ENCODE assay signal across 9 mouse cellular contexts in genomic region chr11:70702781-70703180, GRCm38 (mm10). TPM values are rescaled to one million over a fixed set of nuclear protein-coding genes. Genes with fewer than 3 reads are reported as not detected.
DNase-seq lines count a peak whose midpoint lies in the region; ATAC-seq and TF ChIP-seq lines count a peak whose summit lies in the region.
"Had no signal": no experiment of that assay in that cellular context is flagged by ENCODE, and none has a peak within 500 bp of the region (broad histone marks: within the 10 kb centered on the region; RNA-seq: fewer than 3 reads in every experiment).

No protein-coding gene starts in this region.

- H3K4me3 ChIP-seq in heart, embryonic 13.5 days = peak overlapping the region; percentile 80
- H3K4me3 ChIP-seq in lung, embryonic 14.5 days (ENCODE audit: low read depth, low read length) = 0 out of 2 replicates have a peak overlapping the region, but pooled peaks have one; percentile 71

- H3K9ac ChIP-seq in heart, embryonic 13.5 days = peak overlapping the region; percentile 95
- peak overlapping the region; percentile 36 for H3K9ac ChIP-seq in lung, embryonic 14.5 days

- DNase-seq in urinary bladder, postnatal 14 days (ENCODE audit: low spot score) = peak; percentile 46
- no peak for DNase-seq in urinary bladder, adult 2 months (ENCODE audit: low spot score)
- peak; percentile 11 for DNase-seq in lung, embryonic 14.5 days
- DNase-seq in left cerebral cortex, postnatal 4 days = no peak
- no peak for DNase-seq in layer of hippocampus, postnatal 36 days

- no peaks in the 10 kb centered on the region for H3K9me3 ChIP-seq in heart, embryonic 13.5 days
- H3K9me3 ChIP-seq in lung, embryonic 14.5 days (ENCODE audit: low read depth, low read length) = no peaks in the 10 kb centered on the region

- TF ChIP-seq CTCF in lung, embryonic 14.5 days (IDR thresholded peaks at IDR 0.05; ENCODE audit: low read depth) = no peak

- WGBS in heart, embryonic 13.5 days = 25% methylated on average over 6 of the region's 6 CpGs
- WGBS in lung, embryonic 14.5 days = 76% methylated on average over 4 of the region's 6 CpGs

- H3K4me1 ChIP-seq in heart, embryonic 13.5 days = peaks cover 29% of the 10 kb centered on the region
- peaks cover 8% of the 10 kb centered on the region; the same call in 1 of the 2 replicates for H3K4me1 ChIP-seq in lung, embryonic 14.5 days (ENCODE audit: insufficient read depth)

- no peaks in the 10 kb centered on the region for H3K27me3 ChIP-seq in heart, embryonic 13.5 days (replicated peaks)
- H3K27me3 ChIP-seq in lung, embryonic 14.5 days (ENCODE audit: insufficient read depth, low read length) = no peaks in the 10 kb centered on the region

- H3K4me2 ChIP-seq in heart, embryonic 13.5 days = peak overlapping the region; percentile 79
- peak overlapping the region; percentile 88; the same call in 1 of the 2 replicates for H3K4me2 ChIP-seq in lung, embryonic 14.5 days

- intact Hi-C loops in left cerebral cortex, postnatal 4 days (cut with DNase I) = no loop called here

- peaks cover 48% of the 10 kb centered on the region for H3K36me3 ChIP-seq in heart, embryonic 13.5 days
- peaks cover 51% of the 10 kb centered on the region for H3K36me3 ChIP-seq in lung, embryonic 14.5 days (ENCODE audit: insufficient read depth)

- H3K27ac ChIP-seq in heart, embryonic 13.5 days (replicated peaks) = peak overlapping the region; percentile 96
- H3K27ac ChIP-seq in lung, embryonic 14.5 days (ENCODE audit: low read depth) = 0 out of 2 replicates have a peak overlapping the region, but pooled peaks have one; percentile 4

- ATAC-seq in heart, embryonic 13.5 days (ENCODE audit: extremely low read depth, insufficient number of reproducible peaks, low FRiP score, low TSS enrichment) = no peak
- ATAC-seq in lung, embryonic 14.5 days (ENCODE audit: insufficient read depth) = no peak
- no peak for ATAC-seq in CD4-positive, CD25-positive, alpha-beta regulatory T cell, adult 4 months
- no peak for ATAC-seq in monocyte, adult 5-6 weeks (replicated peaks; ENCODE audit: insufficient number of reproducible peaks, low FRiP score, low TSS enrichment, poor library complexity, severe bottlenecking)

RNA-seq across cellular contexts. Expression of gene Kif1c, which starts 2.4 kb away (rescaled TPM):
- 77.5 and 105 TPM in 2 replicates for polyA plus RNA-seq in urinary bladder, adult 2 months (2012; rRNA removed)
- 4.0 and 4.3 TPM in 2 replicates for polyA plus RNA-seq in heart, embryonic 13.5 days (2015; fragmentation: Nextera tagmentation; extraction: Ambion mirVana)
- polyA plus RNA-seq in lung, embryonic 14.5 days (2014; fragmentation: Nextera tagmentation; extraction: Ambion mirVana) = 12.4 and 13.7 TPM in 2 replicates
- polyA plus RNA-seq in CD4-positive, CD25-positive, alpha-beta regulatory T cell, adult 4 months (2017; shearing (Covaris generic)) = 1 to 10 TPM; 1.0 to 1.1 TPM
- 27.3 to 30.6 TPM (median 30.3 TPM) in 3 replicates for total RNA-seq in monocyte, adult 5-6 weeks (2017)
- total RNA-seq in left cerebral cortex, postnatal 4 days (2021) = 10 to 100 TPM; 35.1 to 35.5 TPM
- total RNA-seq in layer of hippocampus, postnatal 36 days (2021) = 10 to 100 TPM; 75.2 to 83.8 TPM

RNA-seq across cellular contexts. Expression of gene Inca1, which starts 2.8 kb away (rescaled TPM):
- polyA plus RNA-seq in urinary bladder, adult 2 months (2012; rRNA removed) = 4.3 and 5.1 TPM in 2 replicates
- 1.8 and 2.0 TPM in 2 replicates for polyA plus RNA-seq in heart, embryonic 13.5 days (2015; fragmentation: Nextera tagmentation; extraction: Ambion mirVana)
- 1.1 and 1.5 TPM in 2 replicates for polyA plus RNA-seq in lung, embryonic 14.5 days (2014; fragmentation: Nextera tagmentation; extraction: Ambion mirVana)
- polyA plus RNA-seq in CD4-positive, CD25-positive, alpha-beta regulatory T cell, adult 4 months (2017; shearing (Covaris generic)) = 1 to 10 TPM in 1 of 2 experiments, under 1 TPM in 1; 0.30 to 1.2 TPM
- 0.53 TPM in 1 of 3 replicates, not detected in the others for total RNA-seq in monocyte, adult 5-6 weeks (2017)
- under 1 TPM; 0.30 to 0.77 TPM for total RNA-seq in left cerebral cortex, postnatal 4 days (2021)
- total RNA-seq in layer of hippocampus, postnatal 36 days (2021) = 1 to 10 TPM; 3.0 to 3.5 TPM
- total RNA-seq: neutrophil, adult 5-6 weeks had no signal

RNA-seq across cellular contexts. Expression of gene Camta2, which starts 14.9 kb away (rescaled TPM):
- 16.6 and 25.4 TPM in 2 replicates for polyA plus RNA-seq in urinary bladder, adult 2 months (2012; rRNA removed)
- 10.1 and 12.0 TPM in 2 replicates for polyA plus RNA-seq in heart, embryonic 13.5 days (2015; fragmentation: Nextera tagmentation; extraction: Ambion mirVana)
- polyA plus RNA-seq in lung, embryonic 14.5 days (2014; fragmentation: Nextera tagmentation; extraction: Ambion mirVana) = 15.3 and 16.2 TPM in 2 replicates
- polyA plus RNA-seq in CD4-positive, CD25-positive, alpha-beta regulatory T cell, adult 4 months (2017; shearing (Covaris generic)) = 10 to 100 TPM; 12.2 to 15.8 TPM
- total RNA-seq in monocyte, adult 5-6 weeks (2017) = 8.9 to 20.6 TPM (median 15.7 TPM) in 3 replicates
- 10 to 100 TPM; 65.7 to 69.5 TPM for total RNA-seq in left cerebral cortex, postnatal 4 days (2021)
- total RNA-seq in layer of hippocampus, postnatal 36 days (2021) = 100 to 1,000 TPM; 362 to 388 TPM

RNA-seq across cellular contexts. Expression of gene Spag7, which starts 33.6 kb away (rescaled TPM):
- 89.4 and 93.2 TPM in 2 replicates for polyA plus RNA-seq in urinary bladder, adult 2 months (2012; rRNA removed)
- 175 and 206 TPM in 2 replicates for polyA plus RNA-seq in heart, embryonic 13.5 days (2015; fragmentation: Nextera tagmentation; extraction: Ambion mirVana)
- polyA plus RNA-seq in lung, embryonic 14.5 days (2014; fragmentation: Nextera tagmentation; extraction: Ambion mirVana) = 141 and 167 TPM in 2 replicates
- polyA plus RNA-seq in CD4-positive, CD25-positive, alpha-beta regulatory T cell, adult 4 months (2017; shearing (Covaris generic)) = 100 to 1,000 TPM; 126 to 132 TPM
- 49.1 to 78.2 TPM (median 76.7 TPM) in 3 replicates for total RNA-seq in monocyte, adult 5-6 weeks (2017)
- total RNA-seq in left cerebral cortex, postnatal 4 days (2021) = 10 to 100 TPM; 50.6 to 56.8 TPM
- 10 to 100 TPM; 48.2 to 50.8 TPM for total RNA-seq in layer of hippocampus, postnatal 36 days (2021)

RNA-seq across cellular contexts. Expression of gene Eno3, which starts 45.8 kb away (rescaled TPM):
- 104 and 126 TPM in 2 replicates for polyA plus RNA-seq in urinary bladder, adult 2 months (2012; rRNA removed)
- 273 and 322 TPM in 2 replicates for polyA plus RNA-seq in heart, embryonic 13.5 days (2015; fragmentation: Nextera tagmentation; extraction: Ambion mirVana)
- 12.7 and 19.6 TPM in 2 replicates for polyA plus RNA-seq in lung, embryonic 14.5 days (2014; fragmentation: Nextera tagmentation; extraction: Ambion mirVana)
- 10 to 100 TPM; 32.6 to 32.7 TPM for polyA plus RNA-seq in CD4-positive, CD25-positive, alpha-beta regulatory T cell, adult 4 months (2017; shearing (Covaris generic))
- 236 to 452 TPM (median 414 TPM) in 3 replicates for total RNA-seq in monocyte, adult 5-6 weeks (2017)
- 1 to 10 TPM; 8.1 to 9.3 TPM for total RNA-seq in left cerebral cortex, postnatal 4 days (2021)
- 1 to 10 TPM; 5.2 to 7.4 TPM for total RNA-seq in layer of hippocampus, postnatal 36 days (2021)

Comparison
In these comparisons a context has a peak if more than half of its experiments do, and no peak if none do; other contexts are left out.
1. DNase-seq: peak in urinary bladder, postnatal 14 days (single experiment) and lung, embryonic 14.5 days (single experiment); none in urinary bladder, adult 2 months (single experiment), left cerebral cortex, postnatal 4 days (single experiment) and layer of hippocampus, postnatal 36 days (0 of 2).